Mouse (Mus musculus): ENCODE results near the gene Ifit1bl1. TPM values are rescaled to one million over a fixed set of nuclear protein-coding genes. Genes with fewer than 3 reads are reported as not detected.

Gene Ifit1bl1
- polyA plus RNA-seq, 1 experiment, result 8.4 TPM

DNA sequence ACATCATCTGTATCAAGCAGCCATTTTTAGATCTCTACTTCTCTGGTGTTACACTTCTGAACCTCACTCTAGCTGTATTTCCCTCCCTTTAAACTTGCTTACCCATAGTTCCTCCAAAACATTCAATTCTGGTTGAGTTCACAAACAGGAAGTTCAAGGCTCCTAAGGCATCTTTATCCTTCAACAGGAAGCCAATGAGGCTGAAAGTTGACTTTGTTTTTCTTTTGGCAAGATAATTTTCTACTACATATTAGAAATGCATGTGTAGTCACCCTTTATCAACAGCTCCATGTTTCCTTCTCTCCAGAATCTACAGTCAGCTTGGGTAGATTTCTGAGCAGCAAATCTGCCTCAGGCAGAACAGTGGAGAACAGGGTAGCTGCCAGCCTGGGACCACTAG, 39.2 kb downstream of the Ifit1bl1 start:
- H3K4me1 ChIP-seq (ENCODE audit: control insufficient read depth, insufficient read depth, insufficient read length, low read length), result no peaks in the 10 kb centered on the region
- no peak for TF ChIP-seq CTCF (IDR thresholded peaks at IDR 0.05; ENCODE audit: extremely low read depth, insufficient read length, insufficient replicate concordance, low read depth, low read length)
- H3K4me3 ChIP-seq (ENCODE audit: low read depth, low read length), result no peak overlapping the region
- no peaks in the 10 kb centered on the region for H3K36me3 ChIP-seq (ENCODE audit: control insufficient read depth, insufficient read depth, low read length)
- no peak overlapping the region for H3K27ac ChIP-seq (ENCODE audit: insufficient read depth, low read depth, low read length)
- no peaks in the 10 kb centered on the region for H3K27me3 ChIP-seq (ENCODE audit: control insufficient read depth, insufficient read depth, low read length)

DNA sequence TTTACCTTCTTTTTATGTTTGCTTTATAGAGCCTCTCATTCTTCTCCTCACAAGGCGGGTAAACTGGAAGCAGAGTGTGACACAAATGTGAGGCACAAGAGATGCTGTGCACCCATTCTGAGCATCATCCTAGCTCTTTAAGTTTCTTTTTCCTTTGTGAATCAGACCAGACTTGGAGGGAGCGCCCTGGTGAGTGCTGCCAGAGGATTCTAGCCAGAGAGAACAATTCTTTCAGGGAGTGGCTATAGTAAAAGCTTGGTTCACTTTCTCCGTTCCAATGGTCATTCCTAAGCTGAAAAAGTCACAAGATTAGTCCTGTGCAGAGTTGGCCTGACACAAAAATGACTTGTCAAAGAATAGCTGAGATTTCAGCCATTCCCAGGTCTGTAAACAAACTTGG, 45.1 kb downstream of the Ifit1bl1 start:
- no peak for TF ChIP-seq CTCF (IDR thresholded peaks at IDR 0.05; ENCODE audit: extremely low read depth, insufficient read length, insufficient replicate concordance, low read depth, low read length)
- no peak for TF ChIP-seq POLR2A (IDR thresholded peaks at IDR 0.05; ENCODE audit: low read depth, low read length)
- WGBS, result 29% methylated on average over 3 of the region's 3 CpGs
- no peak overlapping the region for H3K27ac ChIP-seq (ENCODE audit: insufficient read depth, low read depth, low read length)

DNA sequence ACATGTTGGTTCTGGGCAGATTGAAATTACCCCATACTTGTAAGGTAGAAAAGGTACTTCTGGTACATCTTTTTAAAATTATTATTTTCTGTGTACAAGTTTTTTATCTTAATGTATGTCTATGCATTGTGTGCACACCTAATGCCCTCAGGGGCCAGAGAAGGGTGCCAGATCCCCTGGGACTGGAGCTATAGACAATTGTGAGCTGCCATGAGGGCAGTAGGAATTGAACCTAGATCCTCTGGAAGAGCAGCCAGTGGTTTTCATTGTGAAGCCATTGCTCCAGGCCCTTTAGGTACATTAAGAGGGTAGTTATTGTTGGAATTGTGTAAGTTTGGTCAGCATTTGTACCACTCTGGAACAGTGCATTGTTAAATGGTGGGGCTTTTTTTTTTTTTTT, 47.7 kb downstream of the Ifit1bl1 start:
- H3K4me1 ChIP-seq (ENCODE audit: control insufficient read depth, insufficient read depth, insufficient read length, low read length), result peaks cover 22% of the 10 kb centered on the region; the same call in 1 of the 2 replicates
- no peaks in the 10 kb centered on the region for H3K36me3 ChIP-seq (ENCODE audit: control insufficient read depth, insufficient read depth, low read length)
- no peak overlapping the region for H3K4me3 ChIP-seq (ENCODE audit: low read depth, low read length)
- H3K27ac ChIP-seq (ENCODE audit: insufficient read depth, low read depth, low read length), result peak overlapping the region; percentile 88
- TF ChIP-seq POLR2A (IDR thresholded peaks at IDR 0.05; ENCODE audit: low read depth, low read length), result no peak
- no peak for TF ChIP-seq CTCF (IDR thresholded peaks at IDR 0.05; ENCODE audit: extremely low read depth, insufficient read length, insufficient replicate concordance, low read depth, low read length)
- no peaks in the 10 kb centered on the region for H3K27me3 ChIP-seq (ENCODE audit: control insufficient read depth, insufficient read depth, low read length)

More for the DNA sequence above, 45.1 kb downstream of the Ifit1bl1 start:
- H3K27me3 ChIP-seq (ENCODE audit: control insufficient read depth, insufficient read depth, low read length), result no peaks in the 10 kb centered on the region
- H3K4me3 ChIP-seq (ENCODE audit: low read depth, low read length), result no peak overlapping the region
- H3K36me3 ChIP-seq (ENCODE audit: control insufficient read depth, insufficient read depth, low read length), result no peaks in the 10 kb centered on the region
- H3K4me1 ChIP-seq (ENCODE audit: control insufficient read depth, insufficient read depth, insufficient read length, low read length), result peaks cover 21% of the 10 kb centered on the region; the same call in 1 of the 2 replicates

DNA sequence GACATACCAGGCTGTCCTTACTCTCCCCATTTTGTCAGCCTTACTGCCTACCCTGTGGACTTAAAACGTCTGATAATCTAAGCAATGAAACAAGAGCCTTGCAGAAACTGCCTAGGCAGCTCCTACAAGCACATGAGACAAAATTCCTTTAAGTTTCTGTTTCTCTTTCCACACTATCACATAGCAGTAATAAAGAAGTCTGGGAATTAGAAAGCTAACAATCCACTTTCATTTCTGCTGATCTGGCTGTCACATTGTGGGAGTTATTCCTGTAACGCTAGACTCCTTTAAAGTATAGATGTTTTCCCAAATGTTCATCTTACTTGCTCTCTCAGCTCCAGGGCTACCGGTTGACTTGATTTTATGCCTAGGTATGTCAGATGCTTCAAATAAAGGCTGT, 48.2 kb downstream of the Ifit1bl1 start:
- 13% methylated on average over 3 of the region's 3 CpGs for WGBS
- no peak overlapping the region; the same call in 1 of the 2 replicates for H3K4me3 ChIP-seq (ENCODE audit: low read depth, low read length)
- H3K27ac ChIP-seq (ENCODE audit: insufficient read depth, low read depth, low read length), result peak overlapping the region; percentile 91
- no peaks in the 10 kb centered on the region for H3K27me3 ChIP-seq (ENCODE audit: control insufficient read depth, insufficient read depth, low read length)
- peaks cover 22% of the 10 kb centered on the region; the same call in 1 of the 2 replicates for H3K4me1 ChIP-seq (ENCODE audit: control insufficient read depth, insufficient read depth, insufficient read length, low read length)
- no peak for TF ChIP-seq CTCF (IDR thresholded peaks at IDR 0.05; ENCODE audit: extremely low read depth, insufficient read length, insufficient replicate concordance, low read depth, low read length)
- TF ChIP-seq POLR2A (IDR thresholded peaks at IDR 0.05; ENCODE audit: low read depth, low read length), result no peak
- no peaks in the 10 kb centered on the region for H3K36me3 ChIP-seq (ENCODE audit: control insufficient read depth, insufficient read depth, low read length)

DNA sequence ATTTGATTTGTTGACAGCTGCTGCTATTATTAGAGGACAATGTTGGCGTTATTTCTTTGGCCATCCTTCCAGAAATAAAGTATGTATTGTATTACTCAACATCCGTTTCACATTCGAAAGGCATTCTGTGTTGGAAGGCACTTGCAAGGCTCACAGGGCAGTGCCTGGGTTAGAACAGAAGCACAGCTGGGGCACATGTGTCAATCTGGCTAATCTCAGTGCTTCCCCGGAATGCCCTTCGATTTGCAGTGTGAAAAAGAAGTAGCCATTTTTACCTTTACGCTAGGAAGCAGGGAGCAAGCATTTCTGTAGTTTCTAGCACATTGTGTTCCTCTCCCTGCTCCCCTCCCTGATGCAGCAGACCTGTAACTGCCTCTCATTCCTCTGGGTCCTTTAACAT, 48.7 kb downstream of the Ifit1bl1 start:
- Histone ChIP-seq H3K27ac (ENCODE audit: insufficient read depth, low read depth, low read length) (peak overlapping the region; percentile 91), H3K36me3 (ENCODE audit: control insufficient read depth, insufficient read depth, low read length) (no peaks in the 10 kb centered on the region), H3K27me3 (ENCODE audit: control insufficient read depth, insufficient read depth, low read length) (no peaks in the 10 kb centered on the region), H3K4me1 (ENCODE audit: control insufficient read depth, insufficient read depth, insufficient read length, low read length) (peaks cover 22% of the 10 kb centered on the region; the same call in 1 of the 2 replicates), H3K4me3 (ENCODE audit: low read depth, low read length) (peak overlapping the region; percentile 0; the same call in 1 of the 2 replicates)
- TF ChIP-seq POLR2A (IDR thresholded peaks at IDR 0.05; ENCODE audit: low read depth, low read length) (no peak), CTCF (IDR thresholded peaks at IDR 0.05; ENCODE audit: extremely low read depth, insufficient read length, insufficient replicate concordance, low read depth, low read length) (no peak)
- WGBS, result 36% methylated on average over 6 of the region's 6 CpGs

DNA sequence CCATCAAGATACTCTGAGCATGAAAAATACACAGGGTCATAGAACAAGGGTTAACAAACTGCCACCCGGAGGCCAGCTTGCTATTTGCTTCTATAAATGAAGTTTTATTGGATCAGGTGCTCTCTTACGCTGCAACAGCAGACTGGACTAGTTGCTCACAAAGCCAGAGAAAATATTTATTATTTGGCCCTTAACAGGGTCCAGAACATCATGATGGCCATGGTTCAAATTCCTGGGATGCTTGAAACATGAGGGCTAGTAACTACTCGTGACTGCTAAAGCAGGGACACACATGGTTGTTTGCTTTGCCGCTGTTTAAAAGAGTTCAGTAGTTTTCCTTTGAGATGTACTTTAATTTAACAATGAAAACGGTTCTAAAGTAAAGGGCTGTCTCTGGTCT, 49.8 kb downstream of the Ifit1bl1 start:
- WGBS, result 29% methylated on average over 5 of the region's 5 CpGs
- TF ChIP-seq POLR2A (IDR thresholded peaks at IDR 0.05; ENCODE audit: low read depth, low read length) (no peak), CTCF (IDR thresholded peaks at IDR 0.05; ENCODE audit: extremely low read depth, insufficient read length, insufficient replicate concordance, low read depth, low read length) (no peak)
- Histone ChIP-seq H3K27me3 (ENCODE audit: control insufficient read depth, insufficient read depth, low read length) (no peaks in the 10 kb centered on the region), H3K27ac (ENCODE audit: insufficient read depth, low read depth, low read length) (peak overlapping the region; percentile 45), H3K36me3 (ENCODE audit: control insufficient read depth, insufficient read depth, low read length) (no peaks in the 10 kb centered on the region), H3K4me3 (ENCODE audit: low read depth, low read length) (no peak overlapping the region), H3K4me1 (ENCODE audit: control insufficient read depth, insufficient read depth, insufficient read length, low read length) (peaks cover 22% of the 10 kb centered on the region; the same call in 1 of the 2 replicates)

DNA sequence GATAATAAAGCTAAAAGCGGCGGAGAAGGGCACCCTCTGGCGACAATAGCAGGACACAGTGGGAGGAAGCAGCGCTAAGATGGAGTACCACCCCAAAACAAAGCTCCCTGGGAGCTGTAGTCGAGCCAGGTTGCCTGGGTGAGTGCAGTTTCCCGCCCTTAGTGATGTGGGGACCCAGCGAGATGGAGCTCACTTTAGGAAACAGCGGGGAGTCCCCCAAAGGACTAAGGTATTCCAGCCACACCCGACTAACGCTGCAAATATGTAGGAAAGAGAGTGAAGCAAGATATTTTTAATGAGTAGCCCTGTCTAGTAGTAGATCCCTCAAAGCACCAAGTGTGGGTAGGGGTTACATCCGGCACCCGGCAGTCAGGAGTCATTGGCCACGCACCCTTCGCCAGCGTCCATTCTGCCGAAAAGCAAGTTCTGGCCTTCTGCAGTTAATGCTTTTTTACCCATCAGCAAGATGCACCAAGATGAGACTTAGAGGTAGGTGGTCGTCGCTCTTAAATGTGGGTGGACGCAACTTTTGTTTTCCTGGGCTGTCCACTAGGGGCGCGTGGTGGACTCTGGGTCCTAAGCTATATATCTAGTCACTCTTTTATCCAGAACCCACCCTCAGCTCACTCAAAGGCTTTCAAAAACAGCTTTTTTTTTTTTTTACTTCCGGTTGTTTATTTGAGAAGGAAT, 51.1 kb downstream of the Ifit1bl1 start, which contains the start of gene Ifit2:
Gene Ifit2, plus strand, starts transcription at position 161 of the 690 bp plus-strand sequence.
- WGBS, result 2% methylated on average over 22 of the region's 22 CpGs
- H3K36me3 ChIP-seq (ENCODE audit: control insufficient read depth, insufficient read depth, low read length), result no peaks in the 10 kb centered on the region
- peak within 1 kb of the TSS; percentile 63 for H3K4me3 ChIP-seq (ENCODE audit: low read depth, low read length)
- H3K4me1 ChIP-seq (ENCODE audit: control insufficient read depth, insufficient read depth, insufficient read length, low read length), result peaks cover 18% of the 10 kb centered on the region; the same call in 1 of the 2 replicates
- no peak; the same call in 1 of the 2 replicates for TF ChIP-seq POLR2A (IDR thresholded peaks at IDR 0.05; ENCODE audit: low read depth, low read length)
- TF ChIP-seq CTCF (IDR thresholded peaks at IDR 0.05; ENCODE audit: extremely low read depth, insufficient read length, insufficient replicate concordance, low read depth, low read length), result peak; percentile 75; the same call in 1 of the 2 replicates
- no peaks in the 10 kb centered on the region for H3K27me3 ChIP-seq (ENCODE audit: control insufficient read depth, insufficient read depth, low read length)
- peak within 1 kb of the TSS; percentile 17 for H3K27ac ChIP-seq (ENCODE audit: insufficient read depth, low read depth, low read length)

Data from small intestine, adult 2 months (tissue).